Mouse (Mus musculus): ENCODE results near the gene Pou2f3.
A peak's percentile ranks its signal among the peaks of the same experiment; 100 is the strongest.

- TF ChIP-seq EP300 (IDR thresholded peaks at IDR 0.05; ENCODE audit: low read depth in 1 of 2, low read length in 2 of 2) (peak; percentile 85 to 93), CTCF (IDR thresholded peaks at IDR 0.05 in 2 of 3, conservative IDR thresholded peaks at IDR 0.05 in 1 of 3; ENCODE audit: control insufficient read depth in 1 of 3, insufficient read depth in 1 of 3, low read depth in 2 of 3, low read length in 3 of 3, poor library complexity in 1 of 3, severe bottlenecking in 1 of 3) (no peak), ETS1 (IDR thresholded peaks at IDR 0.05; ENCODE audit: low read depth, low read length) (peak; percentile 88), SIN3A (IDR thresholded peaks at IDR 0.05; ENCODE audit: low read length) (peak; percentile 56), KAT2A (conservative IDR thresholded peaks at IDR 0.05; ENCODE audit: low read depth, low read length) (no peak), E2F4 (IDR thresholded peaks at IDR 0.05; ENCODE audit: borderline replicate concordance, low read depth, low read length) (no peak), POLR2A (IDR thresholded peaks at IDR 0.05; ENCODE audit: control insufficient read depth in 1 of 2, insufficient read depth in 1 of 2, low read depth in 1 of 2, low read length in 2 of 2, poor library complexity in 1 of 2) (no peak), MAZ (IDR thresholded peaks at IDR 0.05; ENCODE audit: low read depth, low read length) (no peak), NRF1 (IDR thresholded peaks at IDR 0.05; ENCODE audit: insufficient read depth, low read depth, low read length, poor library complexity, severe bottlenecking) (no peak), SMC3 (IDR thresholded peaks at IDR 0.05; ENCODE audit: low read depth, low read length) (no peak), GABPA (IDR thresholded peaks at IDR 0.05; ENCODE audit: low read depth, low read length) (no peak), TBP (IDR thresholded peaks at IDR 0.05; ENCODE audit: low read depth, low read length) (no peak), ELF1 (IDR thresholded peaks at IDR 0.05; ENCODE audit: low read depth, low read length) (peak; percentile 24; the same call in 1 of the 2 replicates), HCFC1 (IDR thresholded peaks at IDR 0.05; ENCODE audit: low read depth, low read length) (no peak; the same call in 1 of the 2 replicates)
Observed at GRCm38 (mm10) chr9:43245801-43246570, 35.8 kb upstream of the Pou2f3 start.

All from MEL (cell line).